Mouse (Mus musculus) testis, adult 2 months (tissue): Measurements from ENCODE around the gene Ccdc171.

Experiments
- CTCF ChIP-seq: fragments of 200-500 bp; IDR thresholded peaks from 2 replicates; pipeline ENCODE4 v1.5.1; 2012; ENCODE audit warnings: low read depth, mild to moderate bottlenecking, inconsistent platforms, low read length, moderate library complexity; ENCODE audit not compliant: control insufficient read depth, insufficient read depth, insufficient replicate concordance
- POLR2A ChIP-seq: fragments of 200-500 bp; IDR thresholded peaks from 2 replicates; pipeline ENCODE4 v1.6.1; 2012; ENCODE audit warnings: low read depth, mild to moderate bottlenecking, inconsistent platforms, low read length, moderate library complexity; ENCODE audit not compliant: control insufficient read depth

GRCm38 (mm10) chr4:83489121-83489520 is 36.2 kb upstream of the Ccdc171 start:
- TF ChIP-seq POLR2A (no peak), CTCF (no peak)
